Mouse (Mus musculus) forebrain, embryonic 13.5 days (tissue): ENCODE measurements at regions not wholly inside any gene's neighbourhood (a gene's known extent, or its start where the extent isn't known, plus 50 kb on each side); places are given as distances from the start of the nearest gene placed in this dataset.

Source experiments
- ATAC-seq: fragments of 200-750 bp; cut with Nextera tagmentation; 2 replicates; pipeline ENCODE4 v1.8.0; 2017
- H3K27ac ChIP-seq: fragments of 300-500 bp; sonication (generic); 2 replicates; pipeline ENCODE4 v1.5.1; 2015; ENCODE audit warnings: inconsistent platforms, mild to moderate bottlenecking, moderate library complexity
- H3K27me3 ChIP-seq: fragments of 300-500 bp; sonication (generic); 2 replicates; pipeline ENCODE4 v1.6.1; 2015; ENCODE audit warnings: mild to moderate bottlenecking, inconsistent platforms
- H3K36me3 ChIP-seq: fragments of 300-500 bp; sonication (generic); 2 replicates; pipeline ENCODE4 v1.6.1; 2015; ENCODE audit warnings: mild to moderate bottlenecking, inconsistent platforms; ENCODE audit not compliant: poor library complexity, severe bottlenecking
- H3K4me1 ChIP-seq: fragments of 300-500 bp; sonication (generic); 2 replicates; pipeline ENCODE4 v1.6.1; 2015; ENCODE audit warnings: inconsistent platforms
- H3K4me2 ChIP-seq: fragments of 300-500 bp; sonication (generic); 2 replicates; pipeline ENCODE4 v1.6.1; 2015; ENCODE audit warnings: inconsistent platforms, mild to moderate bottlenecking, moderate library complexity
- H3K4me3 ChIP-seq: fragments of 300-500 bp; sonication (generic); 2 replicates; pipeline ENCODE4 v1.5.1; 2015; ENCODE audit warnings: mild to moderate bottlenecking, inconsistent platforms
- H3K9ac ChIP-seq: fragments of 300-500 bp; sonication (generic); 2 replicates; pipeline ENCODE4 v1.6.1; 2015; ENCODE audit warnings: mild to moderate bottlenecking, inconsistent platforms
- H3K9me3 ChIP-seq: fragments of 300-500 bp; sonication (generic); replicated peaks from 2 replicates; pipeline ENCODE4 v1.6.1; 2016; ENCODE audit warnings: inconsistent platforms
- WGBS: fragments of 180-500 bp; shearing (Covaris S2); methylation state at CpG from one replicate; pipeline ENCODE4 v1.1.7; 2015; 5-methylcytosine and 5-hydroxymethylcytosine counted together

DNA sequence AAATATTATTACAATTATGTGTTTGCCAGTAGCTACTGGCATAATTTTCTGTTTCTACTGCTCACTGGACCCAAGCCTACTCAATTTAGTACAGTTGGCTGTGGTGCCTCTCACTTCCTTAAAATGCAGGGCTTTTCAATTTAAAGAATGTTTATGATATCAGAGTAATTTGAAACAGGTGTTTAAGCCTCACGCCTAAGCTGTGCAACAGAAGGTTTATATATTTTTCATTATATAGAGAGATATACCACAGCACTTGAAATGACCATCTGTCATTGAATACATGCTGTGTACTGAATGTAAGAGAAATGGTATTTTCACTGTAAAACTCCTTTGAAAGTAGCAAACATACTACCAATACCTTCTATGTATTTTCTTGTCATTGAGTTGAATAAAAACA, 376.8 kb downstream of the Otol1 start:
- peak; percentile 50; the same call in 1 of the 2 replicates for ATAC-seq
- Histone ChIP-seq H3K27ac (no peak overlapping the region), H3K36me3 (no peaks in the 10 kb centered on the region), H3K9ac (no peak overlapping the region), H3K4me3 (no peak overlapping the region), H3K27me3 (no peaks in the 10 kb centered on the region), H3K9me3 (no peaks in the 10 kb centered on the region), H3K4me2 (no peak overlapping the region), H3K4me1 (no peaks in the 10 kb centered on the region)
- 79% methylated on average over 1 of the region's 1 CpGs for WGBS

DNA sequence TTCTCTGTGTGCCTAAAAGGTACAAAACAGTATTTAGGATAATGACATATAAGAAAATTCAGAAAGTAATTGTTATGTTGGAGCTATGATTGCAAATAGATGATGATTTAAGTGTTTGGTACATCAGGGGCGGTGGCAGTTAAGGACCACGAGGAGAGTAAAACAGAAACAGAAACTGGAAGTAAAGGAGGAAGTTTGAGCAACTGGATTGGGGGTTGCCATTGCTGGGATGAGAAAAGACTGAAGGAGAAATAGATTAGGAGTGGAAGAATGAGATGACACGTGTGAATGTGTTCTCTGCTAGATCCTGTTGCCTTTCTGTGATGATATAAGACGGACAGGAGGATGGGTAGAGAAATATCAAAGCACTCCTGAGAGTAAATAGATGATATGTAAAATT, 378.5 kb downstream of the Otol1 start:
- H3K36me3 ChIP-seq, result no peaks in the 10 kb centered on the region
- WGBS, result 85% methylated on average over 4 of the region's 4 CpGs
- no peaks in the 10 kb centered on the region for H3K4me1 ChIP-seq
- no peak overlapping the region for H3K4me3 ChIP-seq
- no peak for ATAC-seq
- no peak overlapping the region for H3K27ac ChIP-seq
- H3K9me3 ChIP-seq, result no peaks in the 10 kb centered on the region
- no peaks in the 10 kb centered on the region for H3K27me3 ChIP-seq
- no peak overlapping the region for H3K4me2 ChIP-seq
- H3K9ac ChIP-seq, result no peak overlapping the region

DNA sequence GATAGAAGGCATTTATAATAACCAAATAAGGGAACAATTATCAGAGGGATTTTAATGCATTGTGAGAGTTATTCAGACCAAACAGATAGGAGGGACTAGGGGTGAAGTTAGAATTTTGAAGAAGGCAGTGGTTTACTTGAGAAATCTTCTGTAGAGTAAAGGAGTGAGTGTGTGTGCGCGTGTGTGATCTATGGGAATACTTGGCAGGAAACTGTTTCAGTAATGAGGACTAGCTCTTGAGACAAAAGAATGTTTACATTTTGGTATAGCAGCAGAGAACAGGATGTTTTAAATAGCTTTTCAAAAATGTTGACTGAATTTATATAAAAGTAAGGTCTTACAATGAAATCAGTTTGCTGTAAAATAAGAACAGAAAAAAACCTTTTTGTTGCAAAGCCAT, 393.8 kb downstream of the Otol1 start:
- no peaks in the 10 kb centered on the region for H3K9me3 ChIP-seq
- no peaks in the 10 kb centered on the region for H3K36me3 ChIP-seq
- H3K9ac ChIP-seq, result no peak overlapping the region
- H3K4me1 ChIP-seq, result 0 out of 2 replicates have a peak, but pooled peaks cover 5% of the 10 kb centered on the region
- H3K27ac ChIP-seq, result no peak overlapping the region
- no peak overlapping the region for H3K4me2 ChIP-seq
- ATAC-seq, result no peak
- no peak overlapping the region for H3K4me3 ChIP-seq
- H3K27me3 ChIP-seq, result no peaks in the 10 kb centered on the region
- WGBS, result 65% methylated on average over 2 of the region's 2 CpGs

DNA sequence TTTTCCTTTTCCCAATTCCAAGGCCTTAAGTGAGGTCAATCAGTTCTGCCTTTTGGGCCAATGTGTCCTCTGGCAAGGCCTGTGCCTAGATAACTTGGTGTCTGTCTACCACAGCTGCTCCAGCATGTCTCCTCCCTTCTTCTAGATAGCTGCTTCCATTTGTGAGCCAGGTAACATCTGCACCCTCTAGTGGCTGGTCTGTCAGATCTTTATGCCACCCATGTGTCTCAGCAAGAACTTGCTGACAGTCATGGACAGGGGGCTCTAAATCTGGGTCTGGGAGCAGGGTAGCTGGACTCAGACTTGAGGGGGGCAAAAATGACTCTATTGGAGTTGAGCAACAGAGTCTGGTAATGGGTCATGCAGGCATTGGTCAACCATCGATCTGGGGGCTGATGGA, 399.2 kb downstream of the Otol1 start:
- H3K4me1 ChIP-seq, result no peaks in the 10 kb centered on the region
- H3K36me3 ChIP-seq, result no peaks in the 10 kb centered on the region
- H3K9ac ChIP-seq, result no peak overlapping the region
- no peaks in the 10 kb centered on the region for H3K9me3 ChIP-seq
- H3K4me2 ChIP-seq, result no peak overlapping the region
- no peak overlapping the region for H3K4me3 ChIP-seq
- no peaks in the 10 kb centered on the region for H3K27me3 ChIP-seq
- 92% methylated on average over 1 of the region's 1 CpGs for WGBS
- no peak for ATAC-seq
- H3K27ac ChIP-seq, result no peak overlapping the region

DNA sequence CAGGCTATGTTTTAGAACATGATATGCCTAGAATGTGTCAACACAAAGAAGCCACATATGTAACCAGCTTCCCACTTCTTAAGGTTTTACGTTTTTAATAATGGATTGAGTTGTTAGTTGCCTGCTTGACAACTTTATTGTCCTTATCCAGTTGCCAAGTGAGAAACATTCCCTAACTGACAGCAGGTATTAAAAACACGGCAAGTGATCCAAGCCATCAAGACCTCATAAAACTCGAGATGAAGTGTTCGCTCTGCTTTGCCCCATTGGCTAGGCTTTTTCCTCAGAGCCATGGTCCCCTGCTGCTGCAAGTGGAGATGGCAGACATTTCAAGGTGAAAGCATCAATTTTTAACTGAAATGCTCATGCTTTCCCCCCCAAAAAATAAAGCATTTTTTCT, 410.9 kb downstream of the Otol1 start:
- no peak overlapping the region for H3K4me2 ChIP-seq
- H3K36me3 ChIP-seq, result no peaks in the 10 kb centered on the region
- H3K4me3 ChIP-seq, result no peak overlapping the region
- no peak overlapping the region for H3K27ac ChIP-seq
- no peaks in the 10 kb centered on the region for H3K9me3 ChIP-seq
- no peak overlapping the region for H3K9ac ChIP-seq
- WGBS, result 77% methylated on average over 4 of the region's 4 CpGs
- H3K27me3 ChIP-seq, result no peaks in the 10 kb centered on the region
- no peak for ATAC-seq
- H3K4me1 ChIP-seq, result no peaks in the 10 kb centered on the region

DNA sequence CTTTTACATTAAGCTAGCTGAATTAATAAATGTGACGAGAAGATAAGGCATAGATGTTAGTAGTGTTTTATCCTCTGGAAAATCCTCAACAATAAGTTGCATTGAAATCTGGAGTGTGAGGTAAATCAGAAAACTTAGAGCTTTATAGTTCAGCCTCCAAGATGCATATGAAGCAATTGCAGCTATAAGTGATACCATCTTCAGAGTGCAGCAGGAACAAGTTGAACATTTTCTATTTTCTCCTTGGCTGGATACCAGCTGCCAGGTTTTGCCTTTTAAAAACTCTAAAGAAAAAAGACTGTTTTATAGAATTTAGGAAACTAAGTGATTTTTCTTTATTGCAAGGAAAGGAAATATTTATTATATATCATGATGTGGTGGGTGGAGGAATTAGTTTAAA, 414.6 kb downstream of the Otol1 start:
- H3K4me3 ChIP-seq, result no peak overlapping the region
- WGBS, result 94% methylated on average over 1 of the region's 1 CpGs
- no peak overlapping the region for H3K27ac ChIP-seq
- no peak for ATAC-seq
- H3K9ac ChIP-seq, result no peak overlapping the region
- H3K4me1 ChIP-seq, result no peaks in the 10 kb centered on the region
- no peaks in the 10 kb centered on the region for H3K27me3 ChIP-seq
- no peaks in the 10 kb centered on the region for H3K9me3 ChIP-seq
- H3K4me2 ChIP-seq, result no peak overlapping the region
- no peaks in the 10 kb centered on the region for H3K36me3 ChIP-seq

DNA sequence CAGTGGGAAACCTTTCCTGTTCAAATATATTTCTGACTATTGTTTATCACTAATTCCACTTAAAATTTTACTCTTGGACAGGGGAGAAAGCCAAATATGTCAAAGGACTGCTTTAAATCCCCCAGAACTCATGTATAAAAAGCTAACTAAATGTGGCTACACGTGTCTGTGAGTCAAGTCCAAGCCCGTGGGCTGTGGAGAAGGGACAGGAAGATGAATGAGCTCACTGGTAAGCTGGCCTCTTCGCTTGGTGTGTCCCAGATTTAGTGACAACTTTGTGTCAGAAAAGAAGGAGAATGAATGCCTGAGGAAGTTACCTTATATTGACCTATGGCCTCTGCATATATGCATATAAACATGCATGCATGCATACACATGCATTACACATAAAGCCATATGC, 415.3 kb downstream of the Otol1 start:
- H3K4me3 ChIP-seq, result no peak overlapping the region
- no peaks in the 10 kb centered on the region for H3K36me3 ChIP-seq
- H3K4me2 ChIP-seq, result no peak overlapping the region
- H3K9ac ChIP-seq, result no peak overlapping the region
- H3K4me1 ChIP-seq, result no peaks in the 10 kb centered on the region
- H3K27me3 ChIP-seq, result no peaks in the 10 kb centered on the region
- no peak overlapping the region for H3K27ac ChIP-seq
- H3K9me3 ChIP-seq, result no peaks in the 10 kb centered on the region
- ATAC-seq, result no peak
- WGBS, result 76% methylated on average over 3 of the region's 3 CpGs

DNA sequence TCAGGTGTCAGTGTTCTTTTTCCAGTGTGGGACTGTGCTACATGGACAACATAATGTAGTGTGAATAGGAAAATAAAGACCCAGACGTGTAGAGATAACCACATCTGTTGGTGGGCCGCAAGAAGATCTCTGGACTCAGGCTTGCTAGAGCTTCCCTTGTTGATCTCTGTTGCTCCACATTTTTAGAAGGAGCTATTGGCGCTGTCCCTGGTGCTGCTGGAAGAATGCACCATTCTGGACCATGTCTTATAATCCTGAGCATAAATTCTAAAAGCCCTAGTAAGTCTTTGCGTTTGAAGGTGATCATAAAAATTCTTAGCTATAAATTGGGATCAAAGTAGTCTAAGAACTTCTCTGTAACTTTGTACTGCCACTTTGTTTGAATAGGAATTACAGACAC, 429.3 kb downstream of the Otol1 start:
- Histone ChIP-seq H3K27me3 (no peaks in the 10 kb centered on the region), H3K4me2 (no peak overlapping the region), H3K4me1 (no peaks in the 10 kb centered on the region), H3K9me3 (no peaks in the 10 kb centered on the region), H3K27ac (no peak overlapping the region), H3K36me3 (no peaks in the 10 kb centered on the region), H3K9ac (no peak overlapping the region), H3K4me3 (no peak overlapping the region)
- 77% methylated on average over 4 of the region's 4 CpGs for WGBS
- no peak for ATAC-seq

DNA sequence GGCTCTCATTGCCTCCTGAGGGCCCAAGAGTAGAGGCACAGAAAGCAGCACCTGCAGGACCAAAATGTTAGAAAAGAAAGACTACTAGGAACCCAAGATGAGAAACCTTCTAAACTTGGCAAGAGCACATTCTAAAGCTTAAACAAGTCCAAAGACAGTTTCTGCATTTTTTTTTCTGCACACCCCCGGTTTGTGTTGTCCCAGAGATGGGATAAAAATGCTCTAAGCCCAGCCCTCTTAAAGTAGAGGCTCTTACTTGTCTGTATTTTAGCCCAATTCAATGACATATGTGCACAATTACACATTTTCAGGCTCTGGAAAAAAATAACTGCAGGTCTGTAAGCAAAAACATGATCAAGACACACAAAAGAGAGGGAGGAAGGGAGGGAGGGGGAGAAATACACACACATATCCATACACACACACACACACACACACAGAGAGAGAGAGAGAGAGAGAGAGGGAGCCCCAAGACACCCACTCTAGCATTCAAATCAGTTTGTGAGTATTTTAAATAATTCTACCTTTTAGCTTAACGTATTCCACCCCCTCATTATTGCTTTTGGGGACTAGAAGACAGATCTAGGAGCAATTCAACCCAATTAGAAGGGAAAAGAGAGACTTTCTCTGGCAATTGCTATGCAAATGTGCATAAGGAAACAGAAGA, 449.9 kb downstream of the Otol1 start:
- 41% methylated on average over 2 of the region's 2 CpGs for WGBS
- Histone ChIP-seq H3K9me3 (no peaks in the 10 kb centered on the region), H3K4me3 (no peak overlapping the region), H3K4me2 (no peak overlapping the region), H3K9ac (no peak overlapping the region), H3K4me1 (peaks cover 6% of the 10 kb centered on the region; the same call in 1 of the 2 replicates), H3K27ac (no peak overlapping the region), H3K27me3 (no peaks in the 10 kb centered on the region), H3K36me3 (no peaks in the 10 kb centered on the region)
- peak; percentile 59 for ATAC-seq

DNA sequence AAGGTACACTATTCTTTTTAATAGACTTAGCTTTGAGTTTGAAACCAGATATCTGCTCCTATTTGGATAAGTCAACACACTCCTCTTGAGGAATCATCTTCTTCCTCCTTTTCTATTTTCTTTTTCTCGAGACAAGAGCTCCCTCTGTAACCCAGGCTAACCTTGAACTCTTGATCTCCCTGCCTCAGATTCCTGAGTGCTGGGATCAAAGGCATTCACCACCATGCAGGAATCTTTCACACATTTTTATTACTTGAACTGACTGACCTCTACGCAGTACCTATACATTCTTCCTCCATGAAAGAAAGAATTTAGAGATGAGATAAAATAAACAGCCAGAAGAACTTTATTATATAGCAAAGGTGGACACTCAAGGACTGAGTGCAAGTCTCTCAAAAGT, 453.4 kb downstream of the Otol1 start:
- Histone ChIP-seq H3K27ac (no peak overlapping the region), H3K9ac (no peak overlapping the region), H3K36me3 (no peaks in the 10 kb centered on the region), H3K4me1 (peaks cover 6% of the 10 kb centered on the region; the same call in 1 of the 2 replicates), H3K4me3 (no peak overlapping the region), H3K9me3 (no peaks in the 10 kb centered on the region), H3K4me2 (no peak overlapping the region), H3K27me3 (no peaks in the 10 kb centered on the region)
- 72% methylated on average over 2 of the region's 2 CpGs for WGBS
- no peak for ATAC-seq

DNA sequence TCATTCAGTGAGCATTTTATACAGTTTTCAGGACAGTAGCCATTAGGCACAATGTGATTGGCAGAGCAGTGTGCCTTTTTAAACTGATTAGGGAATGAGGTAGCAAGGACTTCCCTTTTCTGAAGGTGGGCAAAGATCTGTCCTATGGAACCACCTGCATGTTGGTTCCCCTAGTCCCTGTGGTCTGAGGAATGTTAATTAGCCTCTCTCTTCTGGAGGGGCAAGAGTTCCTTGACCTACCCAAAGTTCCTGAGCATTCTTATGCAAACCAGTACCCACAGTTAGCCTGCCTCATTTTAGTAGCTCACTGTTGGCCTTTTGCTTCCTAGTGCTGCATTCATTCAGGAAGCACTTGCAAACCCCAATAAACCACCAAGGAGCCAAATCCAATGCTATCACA, 455.8 kb downstream of the Otol1 start:
- Histone ChIP-seq H3K36me3 (no peaks in the 10 kb centered on the region), H3K4me2 (no peak overlapping the region), H3K27me3 (no peaks in the 10 kb centered on the region), H3K4me1 (no peaks in the 10 kb centered on the region), H3K9me3 (no peaks in the 10 kb centered on the region), H3K9ac (no peak overlapping the region), H3K4me3 (no peak overlapping the region), H3K27ac (no peak overlapping the region)
- no peak for ATAC-seq

DNA sequence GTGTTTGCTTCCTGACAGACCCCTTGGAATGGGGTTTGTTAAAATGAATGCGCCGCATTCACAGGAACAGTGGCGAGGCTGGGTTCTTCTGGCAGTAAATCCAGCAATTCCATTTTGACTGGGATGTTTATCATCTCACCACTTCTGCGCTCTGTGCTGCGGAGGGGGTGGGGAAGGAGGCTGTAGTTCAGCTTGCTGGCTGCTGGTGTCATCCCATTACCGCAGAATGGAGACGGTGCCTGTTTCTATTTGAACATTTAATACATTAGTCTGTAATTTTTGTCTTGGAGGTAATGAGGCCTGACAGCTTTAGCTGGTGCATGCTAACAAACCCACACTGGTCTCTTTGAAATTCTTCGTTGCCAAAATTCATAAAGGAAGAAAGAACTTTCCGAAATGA, 475.1 kb downstream of the Otol1 start:
- H3K27ac ChIP-seq, result peak overlapping the region; percentile 41; the same call in 1 of the 2 replicates
- H3K27me3 ChIP-seq, result no peaks in the 10 kb centered on the region
- peak; percentile 97 for ATAC-seq
- peaks cover 15% of the 10 kb centered on the region for H3K4me1 ChIP-seq
- H3K9ac ChIP-seq, result no peak overlapping the region
- WGBS, result 20% methylated on average over 9 of the region's 9 CpGs
- no peaks in the 10 kb centered on the region for H3K36me3 ChIP-seq
- no peaks in the 10 kb centered on the region for H3K9me3 ChIP-seq
- no peak overlapping the region for H3K4me3 ChIP-seq
- peak overlapping the region; percentile 36 for H3K4me2 ChIP-seq

DNA sequence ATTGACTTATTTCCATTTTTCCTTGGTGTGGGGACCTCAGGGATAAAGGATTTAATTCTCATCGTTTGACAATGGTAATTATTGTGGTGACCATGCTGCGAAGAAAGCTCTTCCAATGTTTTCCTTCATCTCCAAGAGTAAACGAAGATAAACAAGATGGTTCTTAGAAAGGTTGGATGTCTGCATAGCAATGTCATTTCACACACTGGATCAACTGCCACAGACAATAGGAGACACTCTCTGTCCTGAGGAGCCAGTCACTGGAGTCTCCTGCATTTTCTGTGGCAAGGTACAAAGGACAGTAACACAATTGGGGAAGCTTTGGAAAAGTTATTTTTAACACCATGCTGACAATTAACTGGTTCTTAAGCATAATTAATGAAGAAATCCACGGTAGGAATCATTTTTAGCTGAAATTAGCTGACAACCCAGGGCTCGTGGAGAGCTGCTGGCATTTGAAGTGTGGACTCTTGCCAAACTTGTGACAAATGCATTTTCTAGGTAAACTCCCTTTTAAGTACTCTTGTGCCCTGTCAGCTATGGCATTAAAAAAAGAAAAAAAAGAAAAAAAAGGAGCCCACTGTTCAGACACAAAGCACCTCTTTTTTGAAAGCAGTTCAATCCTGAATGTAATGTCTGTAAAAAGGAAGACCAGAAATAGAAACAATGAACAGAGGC, 475.8 kb downstream of the Otol1 start:
- WGBS, result 27% methylated on average over 5 of the region's 5 CpGs
- Histone ChIP-seq H3K36me3 (no peaks in the 10 kb centered on the region), H3K4me3 (no peak overlapping the region), H3K4me1 (peaks cover 15% of the 10 kb centered on the region), H3K4me2 (peak overlapping the region; percentile 36), H3K9ac (no peak overlapping the region), H3K27me3 (no peaks in the 10 kb centered on the region), H3K9me3 (no peaks in the 10 kb centered on the region), H3K27ac (peak overlapping the region; percentile 41; the same call in 1 of the 2 replicates)
- ATAC-seq, result peak; percentile 63
